Mouse (Mus musculus): ENCODE results near the gene Col4a2. TPM values are rescaled to one million over a fixed set of nuclear protein-coding genes. Genes with fewer than 3 reads are reported as not detected.

Gene Col4a2
- total RNA-seq, 1 experiment from 2014 or later, result 3.4 TPM

GRCm38 (mm10) chr8:11316118-11316517 lies 3.5 kb downstream of the Col4a2 start:
- no peak for ATAC-seq (replicated peaks; ENCODE audit: insufficient number of reproducible peaks, low FRiP score, low TSS enrichment, poor library complexity, severe bottlenecking)

- no peak for ATAC-seq (replicated peaks; ENCODE audit: insufficient number of reproducible peaks, low FRiP score, low TSS enrichment, poor library complexity, severe bottlenecking)
Observed at GRCm38 (mm10) chr8:11319405-11319804, 6.8 kb downstream of the Col4a2 start.

DNA sequence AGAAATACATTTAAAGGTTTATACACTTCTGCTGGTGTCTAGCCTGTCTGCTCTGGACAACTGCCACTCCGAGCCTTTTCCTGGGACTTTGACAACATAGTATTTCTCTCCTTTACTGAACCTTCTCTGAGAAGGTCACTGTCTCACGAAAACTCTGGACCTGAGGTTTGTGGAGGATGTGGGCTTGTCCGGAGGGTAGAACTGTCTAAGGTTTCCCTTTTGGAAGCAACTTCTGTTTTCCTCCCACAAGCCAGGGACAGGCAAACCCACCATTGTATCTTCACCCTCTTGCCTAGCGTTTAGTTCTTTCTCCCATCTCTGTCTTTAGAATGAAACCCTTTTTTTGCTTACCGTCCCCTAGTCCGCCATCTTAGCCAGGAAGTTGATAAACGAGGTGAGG lies 9.2 kb downstream of the Col4a2 start:
- no peak for ATAC-seq (replicated peaks; ENCODE audit: insufficient number of reproducible peaks, low FRiP score, low TSS enrichment, poor library complexity, severe bottlenecking)

DNA sequence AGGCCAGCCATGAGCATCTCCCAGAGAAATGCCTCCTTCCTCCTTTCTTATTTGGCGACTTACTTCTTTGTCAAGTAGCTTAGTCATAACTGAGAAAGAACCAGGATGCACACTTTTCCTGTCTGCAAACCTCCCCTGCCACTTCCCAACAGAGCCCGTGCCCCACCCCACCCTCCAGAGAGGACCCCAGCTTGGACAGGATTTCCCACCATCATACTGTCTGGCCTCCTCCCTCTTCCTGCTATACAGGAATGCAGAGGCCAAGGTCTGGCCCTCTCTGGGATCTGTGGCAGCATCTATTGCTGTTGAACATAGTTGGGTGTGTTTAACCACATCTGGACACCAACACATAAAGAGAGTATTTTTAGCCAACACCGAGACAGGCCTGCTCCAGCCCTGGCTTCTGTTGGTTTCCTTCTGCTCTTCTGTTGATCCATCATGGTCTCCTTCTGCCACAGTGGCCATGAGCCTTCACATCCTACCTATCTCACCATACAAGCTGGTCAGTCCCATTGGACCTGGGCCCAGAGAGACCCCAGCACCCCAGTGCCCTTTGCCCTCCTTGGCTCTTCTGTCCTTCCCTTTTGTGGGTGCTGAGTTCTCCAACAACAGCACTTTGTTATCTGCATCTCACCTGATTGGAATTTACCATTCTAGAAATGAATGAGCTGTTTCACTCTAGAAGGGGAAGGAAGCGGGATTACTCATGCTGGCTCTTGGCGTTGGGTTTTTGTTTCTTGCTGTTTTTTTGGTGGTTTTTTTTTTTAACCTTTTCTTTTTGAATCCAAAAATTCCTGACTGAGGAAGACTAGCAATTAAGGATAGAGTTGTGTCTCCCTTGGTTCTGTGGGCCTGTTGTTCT lies 10.3 kb downstream of the Col4a2 start:
- no peak for ATAC-seq (replicated peaks; ENCODE audit: insufficient number of reproducible peaks, low FRiP score, low TSS enrichment, poor library complexity, severe bottlenecking)

GRCm38 (mm10) chr8:11323681-11324080 lies 11.1 kb downstream of the Col4a2 start:
- ATAC-seq (replicated peaks; ENCODE audit: insufficient number of reproducible peaks, low FRiP score, low TSS enrichment, poor library complexity, severe bottlenecking), result no peak

DNA sequence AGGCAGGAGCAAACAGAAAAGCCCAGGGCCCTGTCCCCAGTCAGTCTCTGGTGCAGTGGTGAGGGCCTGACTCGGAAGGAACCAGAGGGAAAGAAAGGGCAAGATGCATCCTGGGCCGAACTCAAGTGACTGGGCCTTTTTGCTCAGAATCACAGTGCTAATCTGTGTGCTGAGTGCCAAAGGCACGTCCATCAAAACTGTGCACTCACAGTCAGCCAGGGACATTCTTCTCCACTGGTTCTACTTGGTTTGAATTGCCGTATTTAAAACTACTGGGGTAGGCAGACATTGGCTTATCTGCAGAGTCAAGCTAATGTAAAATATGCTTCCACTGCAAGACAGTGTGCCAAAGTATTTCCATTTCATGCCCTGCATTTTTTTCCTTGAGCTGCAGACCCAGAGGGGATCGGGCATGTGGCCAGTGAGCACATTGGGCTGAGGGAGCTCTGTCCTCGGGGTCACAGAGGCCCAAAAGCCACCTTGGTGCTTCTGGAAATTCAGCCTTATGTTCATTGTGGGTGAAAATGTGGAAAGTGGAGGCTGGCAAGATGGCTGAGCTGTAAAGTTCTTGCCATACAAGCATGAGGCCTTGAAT lies 12.3 kb downstream of the Col4a2 start:
- no peak for ATAC-seq (replicated peaks; ENCODE audit: insufficient number of reproducible peaks, low FRiP score, low TSS enrichment, poor library complexity, severe bottlenecking)

DNA sequence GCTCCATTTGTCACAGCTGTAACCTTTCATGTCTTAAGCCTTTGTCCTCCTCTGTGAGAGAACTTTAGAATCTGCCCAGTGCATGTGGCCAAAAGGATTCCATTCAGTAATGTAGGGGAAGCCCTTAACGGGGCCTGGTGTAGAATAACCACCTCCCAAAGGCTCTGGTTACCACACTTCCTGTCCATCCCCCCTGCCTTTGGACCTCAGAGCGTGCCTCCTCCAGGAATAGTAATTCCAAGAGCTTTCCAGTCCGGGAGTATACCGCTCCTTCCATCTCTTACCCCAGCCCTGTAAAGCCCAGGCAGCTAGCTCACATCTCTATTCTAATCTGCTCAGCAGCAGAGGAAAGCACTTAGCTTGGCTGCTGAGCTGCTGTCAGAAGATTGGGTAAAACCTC lies 14.7 kb downstream of the Col4a2 start:
- no peak for ATAC-seq (replicated peaks; ENCODE audit: insufficient number of reproducible peaks, low FRiP score, low TSS enrichment, poor library complexity, severe bottlenecking)

DNA sequence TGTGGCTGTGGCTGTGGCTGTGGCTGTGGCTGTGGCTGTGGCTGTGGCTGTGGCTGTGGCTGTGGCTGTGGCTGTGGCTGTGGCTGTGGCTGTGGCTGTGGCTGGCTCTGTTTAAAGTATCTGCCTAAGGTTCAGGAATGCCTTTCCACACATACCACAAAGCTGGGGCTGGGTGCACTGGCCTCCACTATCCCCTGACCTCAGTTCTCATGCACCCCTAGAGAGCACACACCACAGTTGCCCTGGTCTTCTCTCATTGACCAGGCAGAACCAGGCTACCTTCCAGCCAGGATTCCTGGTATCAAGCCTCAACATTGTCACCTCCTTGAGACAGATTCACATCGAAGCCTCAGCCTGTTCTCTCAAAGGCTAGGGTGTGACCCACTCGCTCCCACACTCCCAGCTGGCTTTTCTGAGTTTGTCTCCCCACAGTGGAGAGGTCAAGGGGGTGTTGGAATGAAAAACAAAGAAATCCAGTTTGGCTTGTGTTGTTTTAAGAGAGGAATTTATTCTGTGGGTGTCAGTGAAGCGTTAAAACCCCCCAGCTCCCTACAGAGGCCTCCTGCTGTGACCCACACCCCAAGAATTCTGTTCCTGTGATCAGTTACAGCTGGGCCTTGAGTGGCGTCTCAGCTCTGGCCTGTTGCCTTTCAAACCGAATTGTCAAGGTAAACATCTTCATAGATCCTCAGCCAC lies 15.3 kb downstream of the Col4a2 start:
- ATAC-seq (replicated peaks; ENCODE audit: insufficient number of reproducible peaks, low FRiP score, low TSS enrichment, poor library complexity, severe bottlenecking), result no peak

DNA sequence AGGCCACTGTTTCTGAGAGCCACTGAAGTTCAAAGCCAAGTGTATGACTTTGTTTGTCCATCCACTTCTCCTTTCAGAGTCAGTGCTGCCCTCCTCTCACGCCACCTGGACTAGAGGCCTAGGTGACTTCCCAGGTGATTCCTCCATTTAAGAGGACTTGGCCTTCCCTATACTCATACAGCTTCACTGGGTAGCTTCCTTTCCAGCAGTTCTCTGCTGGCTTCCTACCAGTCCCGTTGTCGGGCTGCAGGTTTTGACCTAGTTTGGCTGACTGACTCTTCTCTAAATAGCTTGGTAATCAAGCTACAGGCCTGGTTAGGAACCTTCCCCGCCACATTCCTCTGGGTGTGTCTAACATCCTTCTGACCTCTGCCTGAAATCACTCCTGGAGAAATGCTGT lies 19.0 kb downstream of the Col4a2 start:
- no peak for ATAC-seq (replicated peaks; ENCODE audit: insufficient number of reproducible peaks, low FRiP score, low TSS enrichment, poor library complexity, severe bottlenecking)

GRCm38 (mm10) chr8:11333746-11334145 lies 21.1 kb downstream of the Col4a2 start:
- no peak for ATAC-seq (replicated peaks; ENCODE audit: insufficient number of reproducible peaks, low FRiP score, low TSS enrichment, poor library complexity, severe bottlenecking)

DNA sequence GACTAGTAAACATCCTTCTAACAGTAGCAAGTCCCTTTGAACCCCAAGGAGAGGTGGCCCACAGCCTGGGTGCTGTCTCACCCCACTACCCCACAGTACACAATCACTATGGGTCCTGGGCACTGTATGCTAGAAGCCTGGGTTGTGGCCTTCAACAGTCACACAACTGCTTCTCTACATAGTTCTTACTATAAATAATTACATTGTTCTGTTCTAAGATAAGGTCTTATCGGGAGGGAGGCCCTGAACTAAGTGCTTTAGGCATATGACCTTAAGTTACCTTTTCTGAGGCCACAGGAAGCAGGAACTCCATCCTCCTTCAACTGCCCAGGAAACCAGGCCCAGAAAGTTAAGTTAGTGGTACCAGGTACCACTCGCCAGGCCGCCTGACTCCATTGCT lies 21.9 kb downstream of the Col4a2 start:
- no peak for ATAC-seq (replicated peaks; ENCODE audit: insufficient number of reproducible peaks, low FRiP score, low TSS enrichment, poor library complexity, severe bottlenecking)

DNA sequence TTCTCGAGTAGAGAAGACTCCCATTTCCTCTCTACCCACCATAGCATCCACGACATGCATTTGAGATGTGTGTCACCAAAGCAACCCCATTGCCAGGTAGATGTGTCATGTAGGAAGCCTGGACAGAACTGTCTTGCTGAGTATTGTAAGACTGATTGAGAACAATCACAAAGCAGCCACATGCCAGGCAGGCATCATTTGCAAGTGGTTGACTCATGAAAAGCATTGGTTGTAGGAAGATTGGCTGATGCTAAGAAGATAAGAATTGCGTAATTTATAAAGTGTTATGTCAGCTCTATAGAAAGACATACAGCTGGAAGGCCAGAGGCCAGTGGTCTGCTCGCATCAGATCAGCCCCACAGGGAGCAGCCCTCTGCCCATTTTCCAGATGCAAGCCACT lies 22.6 kb downstream of the Col4a2 start:
- no peak for ATAC-seq (replicated peaks; ENCODE audit: insufficient number of reproducible peaks, low FRiP score, low TSS enrichment, poor library complexity, severe bottlenecking)

DNA sequence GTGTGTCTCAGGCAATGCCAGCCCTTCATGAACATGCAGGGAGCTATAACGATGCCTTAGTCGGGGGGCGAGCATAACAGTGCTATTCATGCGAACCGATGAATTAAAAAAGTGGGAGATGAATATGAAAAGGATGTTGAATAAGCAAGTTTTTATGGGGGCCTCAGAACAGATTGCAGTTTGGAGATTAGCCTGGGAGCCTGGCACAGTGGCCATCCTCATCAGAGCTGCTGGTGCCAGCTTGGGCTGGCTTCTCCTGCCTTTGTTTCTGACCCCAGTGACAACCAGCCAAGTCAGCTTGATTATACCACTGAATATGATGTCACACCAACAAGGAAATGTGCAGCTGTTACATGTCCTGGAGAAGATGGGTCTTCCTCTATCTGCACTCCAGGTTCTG lies 23.7 kb downstream of the Col4a2 start:
- no peak for ATAC-seq (replicated peaks; ENCODE audit: insufficient number of reproducible peaks, low FRiP score, low TSS enrichment, poor library complexity, severe bottlenecking)

GRCm38 (mm10) chr8:11337642-11338041 lies 25.0 kb downstream of the Col4a2 start:
- ATAC-seq (replicated peaks; ENCODE audit: insufficient number of reproducible peaks, low FRiP score, low TSS enrichment, poor library complexity, severe bottlenecking), result no peak

- ATAC-seq (replicated peaks; ENCODE audit: insufficient number of reproducible peaks, low FRiP score, low TSS enrichment, poor library complexity, severe bottlenecking), result no peak
Observed at GRCm38 (mm10) chr8:11338507-11338906, 25.9 kb downstream of the Col4a2 start.

GRCm38 (mm10) chr8:11340310-11341110 lies 27.9 kb downstream of the Col4a2 start:
- peak; percentile 38 for ATAC-seq (replicated peaks; ENCODE audit: insufficient number of reproducible peaks, low FRiP score, low TSS enrichment, poor library complexity, severe bottlenecking)

GRCm38 (mm10) chr8:11341111-11341566 lies 28.5 kb downstream of the Col4a2 start:
- peak; percentile 72 for ATAC-seq (replicated peaks; ENCODE audit: insufficient number of reproducible peaks, low FRiP score, low TSS enrichment, poor library complexity, severe bottlenecking)

- no peak for ATAC-seq (replicated peaks; ENCODE audit: insufficient number of reproducible peaks, low FRiP score, low TSS enrichment, poor library complexity, severe bottlenecking)
Observed at GRCm38 (mm10) chr8:11344459-11344858, 31.9 kb downstream of the Col4a2 start.

DNA sequence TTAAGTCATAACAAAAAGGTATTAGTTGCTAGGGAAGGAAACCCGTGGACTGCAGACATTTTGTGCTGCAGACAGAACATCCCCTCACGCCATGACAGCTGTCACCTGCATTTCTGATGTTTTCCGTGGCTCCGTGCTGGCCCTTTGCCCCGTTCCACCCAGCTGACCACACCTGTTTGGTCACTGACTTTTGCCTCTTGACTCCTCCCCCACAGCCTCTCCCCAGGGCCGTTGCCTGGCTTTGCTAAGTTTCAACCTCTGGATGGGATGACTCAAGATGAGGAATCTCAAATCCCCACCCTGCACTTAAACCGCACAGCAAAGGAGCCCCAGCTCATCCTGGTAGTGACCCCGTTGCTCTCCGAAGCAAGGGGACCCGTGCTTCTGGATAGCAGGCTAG lies 33.6 kb downstream of the Col4a2 start:
- no peak for ATAC-seq (replicated peaks; ENCODE audit: insufficient number of reproducible peaks, low FRiP score, low TSS enrichment, poor library complexity, severe bottlenecking)

All from monocyte, adult 5-6 weeks (primary cell).